Mouse (Mus musculus): ENCODE data around the gene Zrsr1.

Zrsr1 gene

GRCm38 (mm10) chr11:22972746-22973526 is 1.1 kb downstream of the Zrsr1 start:
- peak; percentile 36 for ATAC-seq (ENCODE audit: low TSS enrichment)

DNA sequence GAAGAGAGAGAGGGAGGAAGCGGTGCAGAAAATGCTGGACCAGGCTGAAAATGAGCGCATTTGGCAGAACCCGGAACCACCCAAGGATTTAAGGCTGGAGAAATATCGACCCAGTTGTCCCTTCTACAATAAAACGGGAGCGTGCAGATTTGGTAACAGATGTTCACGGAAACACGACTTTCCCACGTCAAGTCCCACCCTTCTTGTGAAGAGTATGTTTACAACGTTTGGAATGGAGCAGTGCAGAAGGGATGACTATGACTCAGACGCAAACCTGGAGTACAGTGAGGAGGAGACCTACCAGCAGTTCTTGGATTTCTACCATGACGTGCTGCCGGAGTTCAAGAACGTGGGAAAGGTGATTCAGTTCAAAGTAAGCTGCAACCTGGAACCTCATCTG is 1.8 kb downstream of the Zrsr1 start:
- peak; percentile 51; the same call in 1 of the 2 replicates for ATAC-seq (ENCODE audit: low TSS enrichment)

GRCm38 (mm10) chr11:22978215-22978614 is 6.4 kb downstream of the Zrsr1 start:
- ATAC-seq (ENCODE audit: low TSS enrichment), result no peak

DNA sequence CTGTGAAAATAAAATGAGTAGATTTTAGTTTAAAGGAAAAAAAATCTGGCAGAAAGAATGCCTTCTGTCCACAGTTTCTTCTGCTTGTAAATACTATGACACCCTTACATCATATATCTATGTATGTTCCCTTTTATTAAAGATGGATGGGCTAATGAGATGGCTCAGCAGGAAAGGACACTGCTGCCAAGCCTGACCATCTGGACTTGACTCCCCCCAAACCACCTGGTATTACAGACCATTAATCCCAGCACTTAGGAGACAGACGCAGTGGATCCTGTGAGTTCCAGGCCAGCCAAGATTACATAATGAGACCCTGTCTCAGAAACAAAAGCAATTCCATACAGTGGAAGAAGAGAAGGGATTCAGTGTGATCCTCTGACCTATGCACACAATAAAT is 6.9 kb downstream of the Zrsr1 start:
- no peak for ATAC-seq (ENCODE audit: low TSS enrichment)

- ATAC-seq (ENCODE audit: low TSS enrichment), result no peak
Observed at GRCm38 (mm10) chr11:22979221-22979620, 7.4 kb downstream of the Zrsr1 start.

DNA sequence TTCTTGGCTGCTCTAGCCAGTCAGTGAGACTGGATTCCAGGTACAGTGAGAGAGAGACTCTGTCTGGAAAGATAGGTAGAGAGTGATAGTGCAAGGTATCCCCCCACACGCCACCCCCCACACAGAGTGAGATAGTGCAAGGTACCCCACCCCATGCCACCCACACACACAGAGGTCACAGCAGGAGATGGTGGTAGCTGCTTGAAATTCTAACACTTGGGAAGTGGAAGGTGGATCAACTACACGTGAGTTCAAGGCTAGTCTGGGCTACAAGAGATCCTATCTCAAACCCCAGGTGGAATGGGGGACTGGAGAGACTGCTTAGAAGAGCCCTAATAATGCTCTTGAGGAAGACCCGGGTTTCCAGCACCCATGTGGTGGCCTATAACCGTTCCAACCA is 9.2 kb downstream of the Zrsr1 start:
- ATAC-seq (ENCODE audit: low TSS enrichment), result no peak

DNA sequence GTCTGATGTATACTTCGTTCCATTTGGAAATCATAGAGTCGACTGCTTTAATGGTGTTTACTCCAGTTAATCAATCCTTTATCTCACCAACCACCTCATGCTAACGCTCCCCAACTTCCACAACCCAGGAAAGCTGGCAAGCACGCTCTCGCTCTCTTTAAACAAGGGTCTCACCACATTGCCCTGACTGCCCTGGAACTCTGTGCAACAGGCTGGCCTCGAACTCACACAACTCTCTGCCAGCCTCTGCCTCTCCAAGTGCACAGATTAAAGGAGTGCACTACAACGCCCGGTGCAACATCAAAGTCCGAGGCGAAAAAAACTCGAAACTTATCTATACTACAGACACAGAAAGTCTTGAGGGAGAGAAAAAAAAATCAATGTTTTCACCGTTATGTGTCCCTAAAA is 9.7 kb downstream of the Zrsr1 start:
- peak; percentile 47 for ATAC-seq (ENCODE audit: low TSS enrichment)

- ATAC-seq (ENCODE audit: low TSS enrichment), result peak; percentile 88
Observed at GRCm38 (mm10) chr11:22981984-22982757, 10.4 kb downstream of the Zrsr1 start, which contains the start of the genes Gm28048 and Commd1. Gene Gm28048 (minus strand): TSS chr11:22982090. Gene Commd1 (minus strand): TSS chr11:22982382.

DNA sequence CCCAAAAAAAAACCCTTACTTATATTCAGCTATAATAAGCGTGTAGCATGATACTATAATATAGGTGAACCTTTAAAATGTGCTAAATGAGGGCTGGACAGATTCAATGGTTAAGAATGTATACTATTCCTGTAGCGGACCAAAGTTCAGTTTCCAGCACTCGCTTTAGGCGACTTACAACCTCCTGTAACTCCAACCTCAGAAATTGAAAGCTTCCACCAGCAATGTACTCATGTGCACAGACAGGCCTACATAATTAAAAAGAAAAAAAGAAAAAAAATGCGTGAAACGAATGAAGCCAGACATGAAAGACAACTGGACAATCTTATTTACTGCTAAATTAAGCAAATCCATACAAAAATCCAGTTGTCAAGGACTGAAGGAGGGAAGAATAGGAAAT is 11.0 kb downstream of the Zrsr1 start:
- ATAC-seq (ENCODE audit: low TSS enrichment), result no peak

DNA sequence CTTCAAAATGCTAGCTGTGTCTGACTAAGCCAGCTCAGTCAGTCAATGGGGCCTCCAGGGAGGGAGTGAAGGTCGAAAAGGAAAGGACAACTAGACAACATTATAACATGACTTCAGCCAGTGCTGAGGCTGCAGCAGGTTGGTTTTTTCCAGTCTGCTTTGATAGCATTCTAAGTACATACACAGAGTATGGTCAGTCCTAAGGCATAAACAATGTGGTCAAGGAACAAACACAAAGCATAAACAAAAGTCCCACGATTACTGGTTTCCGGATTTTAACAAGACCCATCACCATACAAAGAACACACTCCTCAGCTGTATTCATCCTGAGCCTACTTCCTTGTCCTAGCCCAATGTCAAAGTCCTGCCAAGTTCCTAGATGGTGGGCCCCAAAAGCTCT is 13.7 kb downstream of the Zrsr1 start:
- ATAC-seq (ENCODE audit: low TSS enrichment), result no peak

- ATAC-seq (ENCODE audit: low TSS enrichment), result no peak
Observed at GRCm38 (mm10) chr11:22987357-22987756, 15.6 kb downstream of the Zrsr1 start.

DNA sequence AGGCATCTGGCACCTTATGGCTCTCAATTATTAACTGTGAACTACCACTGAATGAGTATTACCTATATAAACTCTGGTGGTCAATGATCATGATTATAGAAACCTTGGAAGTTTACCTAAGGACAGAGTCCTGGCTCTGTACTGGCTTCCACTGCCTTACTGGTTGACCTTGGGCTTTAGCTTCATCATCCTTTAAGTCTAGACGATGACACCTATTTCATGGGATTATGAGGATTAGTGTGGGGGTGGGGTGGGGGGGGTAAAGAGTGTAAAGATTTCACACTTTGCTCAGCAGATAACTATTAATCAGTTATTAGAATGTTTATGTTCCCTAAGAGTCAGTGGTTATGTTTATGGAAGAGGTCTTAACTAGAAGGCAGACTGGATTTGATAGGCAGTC is 18.0 kb downstream of the Zrsr1 start:
- ATAC-seq (ENCODE audit: low TSS enrichment), result no peak

GRCm38 (mm10) chr11:22990393-22991126 is 18.8 kb downstream of the Zrsr1 start, which contains the start of gene Cct4:
Gene Cct4 (plus strand): TSS chr11:22990519.
- ATAC-seq (ENCODE audit: low TSS enrichment), result peak; percentile 99

DNA sequence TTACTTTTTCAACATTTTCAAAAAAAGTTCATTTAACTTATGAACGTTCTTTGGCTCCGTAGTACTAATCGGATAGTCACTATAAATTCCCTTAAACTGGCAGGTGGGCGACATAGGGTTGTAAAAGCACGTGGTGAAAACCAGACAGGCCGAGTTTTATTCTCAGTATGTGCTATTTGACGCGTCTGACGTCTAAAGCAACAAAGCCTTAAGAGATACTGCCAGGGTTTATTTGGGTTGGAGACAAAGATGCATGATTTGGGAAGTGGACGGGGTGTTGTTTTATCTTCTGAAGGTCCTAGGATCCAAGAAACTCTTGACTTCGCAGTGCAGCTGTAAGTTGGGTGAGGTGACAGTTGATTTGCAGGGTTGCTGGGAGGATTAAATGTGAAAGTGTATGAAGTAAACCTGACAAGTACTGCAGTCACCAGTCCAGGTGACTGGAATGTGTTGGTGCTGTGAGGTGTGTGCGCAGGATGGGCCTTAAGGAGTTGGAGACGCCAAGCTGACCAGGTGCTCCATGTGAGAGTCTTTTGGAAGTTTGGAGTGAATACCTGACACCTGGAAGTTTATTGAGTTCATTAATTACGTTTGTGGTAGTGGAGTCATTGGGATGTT is 19.5 kb downstream of the Zrsr1 start:
- ATAC-seq (ENCODE audit: low TSS enrichment), result no peak

DNA sequence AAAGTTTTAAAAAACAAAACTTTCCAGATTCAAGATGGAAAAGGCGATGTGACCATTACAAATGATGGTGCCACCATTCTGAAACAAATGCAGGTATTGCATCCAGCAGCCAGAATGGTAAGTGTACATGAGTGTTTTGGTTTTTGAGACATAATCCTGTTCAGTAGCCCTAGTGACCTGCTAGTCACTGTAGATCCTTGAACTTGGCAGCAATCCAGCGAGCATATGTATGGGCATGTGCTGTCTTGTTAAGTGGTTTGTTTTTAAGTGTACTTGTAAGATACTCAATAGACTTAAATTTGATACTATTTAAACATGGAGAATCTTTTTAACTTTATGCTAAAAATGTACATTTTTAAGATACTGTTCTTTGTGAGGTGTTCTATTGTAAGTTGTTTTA is 22.5 kb downstream of the Zrsr1 start:
- ATAC-seq (ENCODE audit: low TSS enrichment), result no peak

DNA sequence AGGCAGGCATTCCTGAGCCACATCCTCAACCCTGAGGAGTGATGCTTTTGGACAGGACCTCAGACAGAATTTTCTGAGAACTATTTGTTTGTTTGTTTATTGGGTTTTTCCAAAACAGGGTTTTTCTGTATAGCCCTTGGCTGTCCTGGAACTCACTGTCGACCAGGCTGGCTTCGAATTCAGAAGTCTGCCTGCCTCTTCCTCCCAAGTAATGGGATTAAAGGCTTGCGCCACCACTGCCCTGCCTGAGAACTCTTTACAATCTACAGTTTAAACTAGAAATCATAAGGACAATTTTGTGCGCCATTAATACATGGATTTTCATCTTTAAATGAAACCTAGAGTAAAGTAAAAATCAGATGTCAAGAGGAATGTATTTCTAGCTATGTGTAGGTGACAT is 23.7 kb downstream of the Zrsr1 start:
- no peak for ATAC-seq (ENCODE audit: low TSS enrichment)

DNA sequence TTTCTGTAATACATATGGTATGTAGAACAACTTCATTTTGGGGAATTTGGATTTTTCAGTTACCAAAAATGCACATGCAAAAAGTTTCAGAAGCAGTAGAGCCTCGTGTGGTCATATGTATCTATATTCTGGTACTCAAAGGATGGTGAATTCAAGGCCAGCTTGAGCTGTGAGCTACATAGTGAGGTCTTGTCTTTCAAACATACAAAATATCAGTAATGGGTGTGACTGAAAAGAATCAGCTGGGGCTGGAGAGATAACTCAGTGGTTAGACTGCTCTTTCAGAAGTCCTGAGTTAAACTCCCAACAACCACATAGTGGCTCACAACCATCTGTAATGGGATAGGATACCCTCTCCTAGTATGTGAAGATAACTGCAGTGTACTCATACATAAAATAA is 26.5 kb downstream of the Zrsr1 start:
- ATAC-seq (ENCODE audit: low TSS enrichment), result no peak

- no peak for ATAC-seq (ENCODE audit: low TSS enrichment)
Observed at GRCm38 (mm10) chr11:23005276-23005675, 33.5 kb downstream of the Zrsr1 start.

GRCm38 (mm10) chr11:23007166-23007480 is 35.3 kb downstream of the Zrsr1 start:
- no peak; the same call in 1 of the 2 replicates for ATAC-seq (ENCODE audit: low TSS enrichment)

GRCm38 (mm10) chr11:23007481-23008180 is 35.8 kb downstream of the Zrsr1 start, which contains the start of gene Fam161a:
Gene Fam161a (plus strand): TSS chr11:23007531.
- peak; percentile 96 for ATAC-seq (ENCODE audit: low TSS enrichment)

DNA sequence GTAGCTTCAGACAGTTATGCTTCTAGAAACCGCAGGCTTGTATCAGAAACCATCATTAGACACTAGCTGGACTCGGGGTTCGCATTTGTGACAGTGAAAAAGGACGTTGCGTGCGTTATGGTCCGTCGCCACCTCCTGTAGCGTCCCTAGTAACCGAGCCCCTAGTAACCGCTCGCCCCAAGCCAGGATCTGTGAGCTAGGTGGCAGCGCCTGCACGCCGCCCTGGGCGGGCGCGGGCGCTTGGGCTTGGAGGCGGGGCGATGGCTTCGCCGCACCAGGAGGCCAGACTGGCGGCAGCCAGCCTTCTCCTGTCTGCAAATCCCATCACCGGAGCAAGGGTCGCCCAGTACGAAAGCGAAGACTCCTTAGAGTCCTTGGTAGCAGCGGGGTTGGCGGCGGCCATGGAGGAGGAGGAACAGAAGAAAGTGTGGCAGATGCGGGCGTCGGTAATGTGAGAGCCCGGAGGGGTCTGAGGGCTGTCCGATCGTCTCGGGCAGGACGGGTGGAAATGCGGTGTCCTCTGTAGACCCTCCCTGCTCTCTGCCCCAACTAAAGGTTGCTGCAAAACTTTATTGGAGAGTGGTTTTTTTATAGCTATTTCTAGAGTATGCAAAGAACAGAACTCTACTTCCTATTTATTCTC is 36.5 kb downstream of the Zrsr1 start:
- peak; percentile 86 for ATAC-seq (ENCODE audit: low TSS enrichment)

Measured in frontal cortex, adult (tissue).